Mouse (Mus musculus): ENCODE data around the gene Gm45261. TPM values are rescaled to one million over a fixed set of nuclear protein-coding genes. Genes with fewer than 3 reads are reported as not detected.

Gm45261 gene
- polyA plus RNA-seq, 1 experiment, result not detected

- no peak overlapping the region for H3K4me3 ChIP-seq (ENCODE audit: extremely low read depth, insufficient read depth, insufficient read length)
- WGBS, result 64% methylated on average over 2 of the region's 2 CpGs
- peak in 1 of 2 experiments; percentile 36 for DNase-seq (ENCODE audit: low read depth in 1 of 2, low spot score in 2 of 2)
- TF ChIP-seq CTCF (IDR thresholded peaks at IDR 0.05; ENCODE audit: extremely low read depth, insufficient read depth, insufficient read length, insufficient replicate concordance), result no peak
- no peak for TF ChIP-seq POLR2A (IDR thresholded peaks at IDR 0.05; ENCODE audit: low read depth, low read length)
- H3K36me3 ChIP-seq (ENCODE audit: control insufficient read depth, insufficient read depth, low read length), result no peaks in the 10 kb centered on the region
- H3K27ac ChIP-seq (ENCODE audit: insufficient read depth, low read length), result peak overlapping the region; percentile 76
- no peaks in the 10 kb centered on the region for H3K4me1 ChIP-seq (ENCODE audit: control insufficient read depth, insufficient read depth, insufficient read length)
- H3K27me3 ChIP-seq (ENCODE audit: control insufficient read depth, insufficient read depth, low read length), result no peaks in the 10 kb centered on the region
Measured at GRCm38 (mm10) chr1:80440911-80441310, 20.3 kb downstream of the Gm45261 start.

DNA sequence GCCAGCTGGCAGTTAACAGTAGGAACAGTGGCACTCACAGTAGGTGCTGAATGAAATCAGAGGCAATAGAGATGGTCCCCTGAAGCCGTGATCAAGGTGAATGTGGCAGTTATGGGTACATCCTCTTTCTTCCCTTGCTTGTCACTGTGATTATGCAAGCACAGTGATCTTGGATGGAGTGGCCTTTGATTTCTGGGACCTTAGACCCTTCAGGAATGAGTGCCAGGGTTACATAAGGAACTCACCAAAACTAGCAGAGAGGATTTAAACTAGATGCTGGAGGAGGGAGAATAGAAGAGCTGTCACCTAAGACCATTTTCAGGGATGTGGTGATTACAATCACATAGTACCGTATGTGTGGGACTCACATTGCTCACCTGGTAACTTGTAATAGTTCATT lies 22.7 kb downstream of the Gm45261 start:
- no peaks in the 10 kb centered on the region for H3K36me3 ChIP-seq (ENCODE audit: control insufficient read depth, insufficient read depth, low read length)
- H3K27ac ChIP-seq (ENCODE audit: insufficient read depth, low read length), result no peak overlapping the region
- no peak for TF ChIP-seq POLR2A (IDR thresholded peaks at IDR 0.05; ENCODE audit: low read depth, low read length)
- TF ChIP-seq CTCF (IDR thresholded peaks at IDR 0.05; ENCODE audit: extremely low read depth, insufficient read depth, insufficient read length, insufficient replicate concordance), result no peak
- H3K4me1 ChIP-seq (ENCODE audit: control insufficient read depth, insufficient read depth, insufficient read length), result no peaks in the 10 kb centered on the region
- H3K4me3 ChIP-seq (ENCODE audit: extremely low read depth, insufficient read depth, insufficient read length), result no peak overlapping the region
- no peaks in the 10 kb centered on the region for H3K27me3 ChIP-seq (ENCODE audit: control insufficient read depth, insufficient read depth, low read length)
- no peak for DNase-seq (ENCODE audit: low read depth in 1 of 2, low spot score in 2 of 2)
- 84% methylated on average over 2 of the region's 2 CpGs for WGBS

- Histone ChIP-seq H3K4me3 (ENCODE audit: extremely low read depth, insufficient read depth, insufficient read length) (no peak overlapping the region), H3K27me3 (ENCODE audit: control insufficient read depth, insufficient read depth, low read length) (no peaks in the 10 kb centered on the region), H3K36me3 (ENCODE audit: control insufficient read depth, insufficient read depth, low read length) (no peaks in the 10 kb centered on the region), H3K4me1 (ENCODE audit: control insufficient read depth, insufficient read depth, insufficient read length) (no peaks in the 10 kb centered on the region), H3K27ac (ENCODE audit: insufficient read depth, low read length) (no peak overlapping the region)
- no peak for DNase-seq (ENCODE audit: low read depth in 1 of 2, low spot score in 2 of 2)
- no peak for TF ChIP-seq POLR2A (IDR thresholded peaks at IDR 0.05; ENCODE audit: low read depth, low read length)
- TF ChIP-seq CTCF (IDR thresholded peaks at IDR 0.05; ENCODE audit: extremely low read depth, insufficient read depth, insufficient read length, insufficient replicate concordance), result no peak
- 72% methylated on average over 1 of the region's 1 CpGs for WGBS
Measured at GRCm38 (mm10) chr1:80427946-80428345, 33.3 kb downstream of the Gm45261 start.

DNA sequence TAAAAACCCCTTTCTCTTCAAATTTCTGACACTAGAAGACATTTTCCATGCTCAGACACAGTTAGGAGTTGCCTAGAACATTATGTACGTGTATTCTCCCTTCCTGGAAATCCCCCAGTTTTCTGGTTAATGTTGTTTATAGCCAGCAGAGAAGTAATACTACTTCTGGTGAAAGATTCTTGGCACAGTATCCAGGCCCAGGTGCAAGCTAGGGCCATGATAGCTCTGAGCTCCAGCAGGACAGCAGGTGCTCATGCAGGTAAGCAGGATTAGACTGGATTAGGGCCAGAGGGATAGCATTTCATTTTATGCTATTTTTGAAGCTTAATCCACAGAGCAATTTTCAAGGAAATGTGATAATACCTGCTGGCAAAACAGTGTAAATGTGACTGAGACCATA lies 33.8 kb downstream of the Gm45261 start:
- Histone ChIP-seq H3K4me3 (ENCODE audit: extremely low read depth, insufficient read depth, insufficient read length) (no peak overlapping the region), H3K36me3 (ENCODE audit: control insufficient read depth, insufficient read depth, low read length) (no peaks in the 10 kb centered on the region), H3K27ac (ENCODE audit: insufficient read depth, low read length) (no peak overlapping the region), H3K27me3 (ENCODE audit: control insufficient read depth, insufficient read depth, low read length) (no peaks in the 10 kb centered on the region), H3K4me1 (ENCODE audit: control insufficient read depth, insufficient read depth, insufficient read length) (no peaks in the 10 kb centered on the region)
- DNase-seq (ENCODE audit: low read depth in 1 of 2, low spot score in 2 of 2), result no peak
- TF ChIP-seq POLR2A (IDR thresholded peaks at IDR 0.05; ENCODE audit: low read depth, low read length) (no peak), CTCF (IDR thresholded peaks at IDR 0.05; ENCODE audit: extremely low read depth, insufficient read depth, insufficient read length, insufficient replicate concordance) (no peak)
- 59% methylated on average over 1 of the region's 1 CpGs for WGBS

- no peak for DNase-seq (ENCODE audit: low read depth in 1 of 2, low spot score in 2 of 2)
- no peak overlapping the region for H3K4me3 ChIP-seq (ENCODE audit: extremely low read depth, insufficient read depth, insufficient read length)
- no peaks in the 10 kb centered on the region for H3K36me3 ChIP-seq (ENCODE audit: control insufficient read depth, insufficient read depth, low read length)
- H3K4me1 ChIP-seq (ENCODE audit: control insufficient read depth, insufficient read depth, insufficient read length), result no peaks in the 10 kb centered on the region
- WGBS, result 94% methylated on average over 1 of the region's 1 CpGs
- TF ChIP-seq CTCF (IDR thresholded peaks at IDR 0.05; ENCODE audit: extremely low read depth, insufficient read depth, insufficient read length, insufficient replicate concordance) (no peak), POLR2A (IDR thresholded peaks at IDR 0.05; ENCODE audit: low read depth, low read length) (no peak)
- H3K27me3 ChIP-seq (ENCODE audit: control insufficient read depth, insufficient read depth, low read length), result no peaks in the 10 kb centered on the region
- H3K27ac ChIP-seq (ENCODE audit: insufficient read depth, low read length), result no peak overlapping the region
Measured at GRCm38 (mm10) chr1:80424666-80425065, 36.6 kb downstream of the Gm45261 start.

DNA sequence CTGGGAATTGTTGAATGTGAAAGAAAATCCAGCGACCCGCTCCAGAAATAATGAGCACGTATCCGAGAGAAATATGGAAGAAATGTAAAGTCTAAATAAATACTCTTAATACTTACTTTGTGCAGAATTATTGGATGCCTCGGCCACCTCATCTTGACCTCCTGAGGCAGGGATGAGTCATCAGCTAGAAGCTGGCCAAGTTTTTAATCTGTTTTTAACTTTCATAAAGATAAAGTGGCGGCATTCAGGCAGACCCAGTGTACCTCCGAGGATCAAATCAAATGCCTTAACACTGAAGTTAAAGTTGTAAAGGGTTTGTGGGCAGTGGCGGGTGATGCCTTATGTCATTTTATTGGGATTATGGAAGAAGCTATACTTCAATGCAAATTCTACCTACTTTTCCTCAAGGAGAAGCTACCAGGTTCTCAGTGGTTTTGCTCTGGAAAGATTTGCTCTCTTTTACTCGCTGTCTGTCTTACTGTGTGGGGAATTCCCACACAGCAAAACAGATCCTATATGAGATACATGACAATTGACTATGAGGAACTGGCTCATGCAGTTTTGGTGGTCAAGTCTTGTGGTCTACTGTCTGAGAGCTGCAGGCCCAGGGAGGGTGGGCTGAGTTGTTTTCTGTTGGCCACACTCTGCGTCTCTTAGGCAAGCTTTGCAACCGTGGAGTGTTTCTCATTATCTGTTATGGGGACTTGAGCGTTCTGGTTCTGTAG lies 42.8 kb downstream of the Gm45261 start:
- no peak overlapping the region for H3K4me3 ChIP-seq (ENCODE audit: extremely low read depth, insufficient read depth, insufficient read length)
- no peaks in the 10 kb centered on the region for H3K36me3 ChIP-seq (ENCODE audit: control insufficient read depth, insufficient read depth, low read length)
- no peak for DNase-seq (ENCODE audit: low read depth in 1 of 2, low spot score in 2 of 2)
- WGBS, result 58% methylated on average over 12 of the region's 12 CpGs
- TF ChIP-seq POLR2A (IDR thresholded peaks at IDR 0.05; ENCODE audit: low read depth, low read length) (no peak), CTCF (IDR thresholded peaks at IDR 0.05; ENCODE audit: extremely low read depth, insufficient read depth, insufficient read length, insufficient replicate concordance) (no peak)
- peaks cover 16% of the 10 kb centered on the region for H3K4me1 ChIP-seq (ENCODE audit: control insufficient read depth, insufficient read depth, insufficient read length)
- H3K27ac ChIP-seq (ENCODE audit: insufficient read depth, low read length), result no peak overlapping the region
- no peaks in the 10 kb centered on the region for H3K27me3 ChIP-seq (ENCODE audit: control insufficient read depth, insufficient read depth, low read length)

DNA sequence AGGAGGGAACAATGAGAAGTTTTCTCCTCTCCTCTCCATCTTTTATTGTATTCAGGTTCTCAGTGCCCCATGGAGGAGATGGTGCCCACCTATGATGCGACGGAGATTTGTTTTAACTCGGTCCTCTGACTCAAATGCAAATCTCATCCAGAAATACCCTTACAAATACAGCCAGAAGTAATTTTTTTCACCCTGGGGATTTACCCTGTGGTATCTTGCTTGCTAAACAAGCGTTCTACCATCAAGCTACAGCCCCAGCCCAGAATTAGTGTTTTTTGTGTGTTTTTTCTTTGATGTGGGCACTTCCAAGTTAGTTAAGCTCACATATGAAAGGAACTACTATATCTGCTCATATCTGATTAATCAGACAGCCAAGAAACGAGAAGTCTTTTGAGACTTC lies 44.9 kb downstream of the Gm45261 start:
- Histone ChIP-seq H3K36me3 (ENCODE audit: control insufficient read depth, insufficient read depth, low read length) (no peaks in the 10 kb centered on the region), H3K4me3 (ENCODE audit: extremely low read depth, insufficient read depth, insufficient read length) (no peak overlapping the region), H3K27ac (ENCODE audit: insufficient read depth, low read length) (no peak overlapping the region), H3K27me3 (ENCODE audit: control insufficient read depth, insufficient read depth, low read length) (no peaks in the 10 kb centered on the region), H3K4me1 (ENCODE audit: control insufficient read depth, insufficient read depth, insufficient read length) (peaks cover 19% of the 10 kb centered on the region)
- TF ChIP-seq CTCF (IDR thresholded peaks at IDR 0.05; ENCODE audit: extremely low read depth, insufficient read depth, insufficient read length, insufficient replicate concordance) (no peak), POLR2A (IDR thresholded peaks at IDR 0.05; ENCODE audit: low read depth, low read length) (no peak)
- WGBS, result 19% methylated on average over 5 of the region's 5 CpGs
- no peak for DNase-seq (ENCODE audit: low read depth in 1 of 2, low spot score in 2 of 2)
